Mouse (Mus musculus) heart, embryonic 11.5 days (tissue): ENCODE measurements at regions not wholly inside any gene's neighbourhood (a gene's known extent, or its start where the extent isn't known, plus 50 kb on each side); places are given as distances from the start of the nearest gene placed in this dataset.
A peak's percentile ranks its signal among the peaks of the same experiment; 100 is the strongest.

Experiments used
- ATAC-seq: fragments of 200-750 bp; cut with Nextera tagmentation; replicated peaks from 2 replicates; pipeline ENCODE4 v1.8.0; 2017; ENCODE audit warnings: moderate library complexity; ENCODE audit not compliant: insufficient number of reproducible peaks, low FRiP score, low TSS enrichment
- H3K27ac ChIP-seq: fragments of 300-500 bp; sonication (generic); 2 replicates; pipeline ENCODE4 v1.5.1; 2014; ENCODE audit warnings: mild to moderate bottlenecking, low read depth, low read length
- H3K27me3 ChIP-seq: fragments of 300-500 bp; sonication (generic); 2 replicates; pipeline ENCODE4 v1.6.1; 2014; ENCODE audit warnings: mild to moderate bottlenecking, low read length, mixed read lengths; ENCODE audit not compliant: control insufficient read depth, insufficient read depth
- H3K36me3 ChIP-seq: fragments of 300-500 bp; sonication (generic); 2 replicates; pipeline ENCODE4 v1.6.1; 2014; ENCODE audit warnings: mild to moderate bottlenecking, low read length, moderate library complexity, mixed read lengths; ENCODE audit not compliant: control insufficient read depth, insufficient read depth
- H3K4me1 ChIP-seq: fragments of 300-500 bp; sonication (generic); 2 replicates; pipeline ENCODE4 v1.6.1; 2014; ENCODE audit warnings: low read length; ENCODE audit not compliant: control insufficient read depth, insufficient read depth
- H3K4me2 ChIP-seq: fragments of 300-500 bp; sonication (generic); 2 replicates; pipeline ENCODE4 v1.6.1; 2014; ENCODE audit warnings: mild to moderate bottlenecking, moderate library complexity
- H3K4me3 ChIP-seq: fragments of 300-500 bp; sonication (generic); 2 replicates; pipeline ENCODE4 v1.5.1; 2014; ENCODE audit warnings: low read depth, low read length
- H3K9ac ChIP-seq: fragments of 300-500 bp; sonication (generic); 2 replicates; pipeline ENCODE4 v1.6.1; 2014; ENCODE audit warnings: mild to moderate bottlenecking, low read depth, low read length, moderate library complexity
- H3K9me3 ChIP-seq: fragments of 300-500 bp; sonication (generic); replicated peaks from 2 replicates; pipeline ENCODE4 v1.6.1; 2016; ENCODE audit warnings: low read length; ENCODE audit not compliant: control insufficient read depth
- WGBS: fragments of 180-500 bp; shearing (Covaris S2); extraction: QIAGEN DNeasy Blood & Tissue Kit; methylation state at CpG from one replicate; pipeline ENCODE4 v1.1.7; 2014; ENCODE audit not compliant: insufficient replicate concordance; 5-methylcytosine and 5-hydroxymethylcytosine counted together

DNA sequence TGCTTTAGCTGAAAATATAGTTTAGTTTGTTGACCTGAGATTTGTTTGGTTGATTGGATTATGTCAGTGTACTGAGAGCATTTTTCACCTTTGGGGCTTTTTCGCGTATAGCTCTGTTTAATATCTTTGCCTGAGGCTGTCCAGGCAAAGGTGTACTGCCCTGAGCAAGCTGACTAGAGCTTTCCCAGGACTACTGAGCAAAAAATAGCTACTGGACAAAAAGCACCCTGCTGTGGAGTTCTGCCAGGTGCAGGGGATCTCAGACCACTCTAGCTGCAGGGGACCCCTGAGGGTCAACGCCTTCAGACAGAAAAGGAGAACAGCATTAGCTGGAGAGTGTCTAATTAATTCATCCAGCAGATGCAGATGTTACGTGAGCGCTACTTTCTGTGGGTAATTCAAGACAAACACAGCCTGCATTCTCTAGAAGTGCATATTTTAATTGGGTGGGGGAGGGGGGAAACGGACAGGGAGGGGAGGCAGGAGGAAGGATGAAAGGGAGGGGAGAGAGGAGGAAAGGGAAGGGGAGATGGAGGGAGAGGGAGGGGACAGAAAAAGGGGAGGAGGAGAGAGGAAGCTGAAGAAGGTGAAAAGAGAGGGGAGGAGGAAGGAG lies 61.7 kb downstream of the Thnsl1 start:
- no peaks in the 10 kb centered on the region for H3K9me3 ChIP-seq
- no peak for ATAC-seq
- H3K4me3 ChIP-seq = no peak overlapping the region
- H3K9ac ChIP-seq = no peak overlapping the region
- H3K27ac ChIP-seq = no peak overlapping the region
- H3K4me2 ChIP-seq = peak overlapping the region; percentile 6; the same call in 1 of the 2 replicates
- H3K4me1 ChIP-seq = no peaks in the 10 kb centered on the region
- 32% methylated on average over 6 of the region's 6 CpGs for WGBS
- H3K36me3 ChIP-seq = no peaks in the 10 kb centered on the region
- no peaks in the 10 kb centered on the region for H3K27me3 ChIP-seq

DNA sequence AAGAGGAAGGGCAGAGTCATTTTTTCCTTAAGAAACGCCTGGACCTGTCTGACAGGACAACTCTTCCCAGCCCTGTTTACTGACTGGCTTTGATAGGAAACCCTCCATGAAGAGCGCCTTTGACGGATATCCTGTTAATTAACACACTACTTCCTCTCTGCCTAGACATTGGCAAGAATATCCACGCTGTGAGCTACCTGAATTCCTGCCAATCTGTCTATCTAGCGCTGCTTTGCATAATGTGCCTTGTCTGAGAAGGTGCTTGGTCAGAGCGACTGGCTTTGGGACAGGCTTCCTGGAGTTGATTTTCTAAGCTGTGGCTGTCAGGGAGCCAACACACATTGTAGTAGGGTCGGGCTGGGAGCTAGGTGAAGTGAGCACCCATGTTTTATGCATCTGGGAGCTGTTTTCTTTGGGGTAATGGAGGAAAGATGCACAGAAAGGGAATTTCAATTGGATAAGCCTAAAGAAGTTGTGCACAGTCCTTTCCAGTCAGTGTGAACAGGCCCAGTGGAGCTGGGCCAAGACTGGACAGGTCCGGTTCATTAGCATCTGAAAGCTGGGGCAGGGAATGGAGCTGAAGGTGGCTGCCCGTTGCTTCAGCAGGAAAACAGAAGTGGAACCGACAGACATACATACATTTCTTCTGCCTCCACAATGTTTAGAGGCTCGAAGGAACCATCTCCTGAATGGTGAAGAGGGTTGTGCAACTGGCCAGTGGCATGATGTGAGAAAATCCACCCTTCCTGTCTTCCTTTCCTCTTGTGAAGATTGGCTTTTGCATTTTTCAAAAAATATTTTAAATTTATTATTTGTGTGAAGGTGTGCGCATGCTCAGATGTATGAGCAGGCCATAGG lies 64.7 kb downstream of the Thnsl1 start:
- Histone ChIP-seq H3K9ac (no peak overlapping the region), H3K9me3 (no peaks in the 10 kb centered on the region), H3K36me3 (no peaks in the 10 kb centered on the region), H3K27ac (no peak overlapping the region), H3K27me3 (no peaks in the 10 kb centered on the region), H3K4me2 (no peak overlapping the region), H3K4me3 (no peak overlapping the region), H3K4me1 (no peaks in the 10 kb centered on the region)
- 68% methylated on average over 12 of the region's 12 CpGs for WGBS
- ATAC-seq = no peak

DNA sequence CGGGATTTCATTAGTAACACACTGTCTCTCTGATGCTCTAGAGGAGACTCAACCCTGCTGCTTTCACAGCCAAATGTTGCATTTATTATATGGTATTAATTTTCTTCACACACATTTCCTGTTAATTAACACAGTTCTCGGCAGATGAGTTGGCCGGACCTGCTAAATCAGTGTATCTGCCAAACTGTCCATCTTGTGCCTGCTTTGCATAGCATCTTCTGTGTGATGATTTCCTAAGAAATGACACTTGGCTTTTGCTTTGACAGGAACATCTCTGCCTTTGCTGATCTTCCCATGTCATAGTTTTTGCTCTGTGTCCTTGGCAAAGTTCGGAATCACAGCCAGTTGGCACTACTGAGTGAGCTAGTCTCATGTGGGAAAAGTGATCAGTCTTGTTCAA lies 67.9 kb downstream of the Thnsl1 start:
- Histone ChIP-seq H3K9me3 (no peaks in the 10 kb centered on the region), H3K4me2 (no peak overlapping the region), H3K9ac (no peak overlapping the region), H3K27ac (no peak overlapping the region), H3K4me3 (no peak overlapping the region), H3K36me3 (no peaks in the 10 kb centered on the region), H3K27me3 (no peaks in the 10 kb centered on the region), H3K4me1 (no peaks in the 10 kb centered on the region)
- 86% methylated on average over 4 of the region's 4 CpGs for WGBS
- ATAC-seq = no peak

DNA sequence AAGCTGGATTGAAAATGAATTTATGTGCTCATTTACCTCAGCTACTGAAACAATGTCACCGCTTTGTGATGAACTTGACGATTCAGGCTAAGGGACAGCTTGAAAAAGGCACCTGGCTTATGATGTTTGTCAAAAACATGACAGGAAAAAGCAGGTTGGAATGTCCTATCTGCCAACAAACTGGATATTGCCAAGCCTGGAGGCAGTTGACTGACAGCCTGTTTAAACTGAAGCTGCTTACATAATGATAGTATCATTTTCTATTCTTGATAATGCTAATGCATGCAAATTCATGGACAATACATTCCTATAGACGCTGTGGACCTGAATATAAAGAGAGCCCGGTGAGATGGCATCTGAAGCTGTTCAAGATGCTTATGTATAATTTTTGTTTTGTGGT lies 69.8 kb downstream of the Thnsl1 start:
- no peak overlapping the region for H3K4me3 ChIP-seq
- WGBS = 81% methylated on average over 4 of the region's 4 CpGs
- H3K27ac ChIP-seq = no peak overlapping the region
- no peaks in the 10 kb centered on the region for H3K36me3 ChIP-seq
- ATAC-seq = no peak
- H3K27me3 ChIP-seq = no peaks in the 10 kb centered on the region
- H3K9ac ChIP-seq = no peak overlapping the region
- no peaks in the 10 kb centered on the region for H3K9me3 ChIP-seq
- no peaks in the 10 kb centered on the region for H3K4me1 ChIP-seq
- no peak overlapping the region for H3K4me2 ChIP-seq

DNA sequence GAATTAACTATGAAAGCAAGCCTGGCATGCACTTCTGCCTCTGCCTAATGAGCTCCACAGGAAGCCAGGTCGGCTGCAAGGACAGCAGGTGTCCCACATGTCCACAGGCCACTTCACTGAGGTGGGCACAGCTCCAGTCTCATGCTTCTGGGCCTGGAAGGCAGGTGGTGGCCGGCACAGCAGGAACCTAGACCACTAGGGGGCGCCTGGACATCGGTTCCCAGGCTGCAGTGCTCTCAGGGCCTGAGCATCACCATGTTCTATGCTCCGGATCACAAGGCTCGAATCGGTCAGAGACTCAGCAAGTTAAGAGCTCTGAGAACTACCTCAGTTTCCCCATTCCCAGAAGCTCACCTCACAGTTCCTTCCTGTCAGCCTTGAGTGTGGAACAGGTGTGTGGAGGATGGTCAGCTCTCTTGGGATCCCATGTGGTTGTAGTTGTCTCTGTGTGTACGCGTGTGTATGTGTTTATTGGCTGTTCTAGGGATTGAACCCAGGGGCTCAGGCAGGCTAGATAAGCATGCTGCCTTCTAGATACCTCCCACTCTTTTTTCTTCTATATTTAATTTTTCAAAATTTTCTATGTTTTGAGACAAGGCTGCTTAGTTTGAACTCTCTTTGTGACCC lies 75.4 kb downstream of the Thnsl1 start:
- ATAC-seq = peak; percentile 42; the same call in 1 of the 2 replicates
- no peak overlapping the region for H3K27ac ChIP-seq
- H3K9ac ChIP-seq = no peak overlapping the region
- WGBS = 32% methylated on average over 9 of the region's 9 CpGs
- H3K9me3 ChIP-seq = no peaks in the 10 kb centered on the region
- H3K36me3 ChIP-seq = no peaks in the 10 kb centered on the region
- H3K4me3 ChIP-seq = no peak overlapping the region
- H3K4me1 ChIP-seq = no peaks in the 10 kb centered on the region
- no peak overlapping the region for H3K4me2 ChIP-seq
- no peaks in the 10 kb centered on the region for H3K27me3 ChIP-seq

DNA sequence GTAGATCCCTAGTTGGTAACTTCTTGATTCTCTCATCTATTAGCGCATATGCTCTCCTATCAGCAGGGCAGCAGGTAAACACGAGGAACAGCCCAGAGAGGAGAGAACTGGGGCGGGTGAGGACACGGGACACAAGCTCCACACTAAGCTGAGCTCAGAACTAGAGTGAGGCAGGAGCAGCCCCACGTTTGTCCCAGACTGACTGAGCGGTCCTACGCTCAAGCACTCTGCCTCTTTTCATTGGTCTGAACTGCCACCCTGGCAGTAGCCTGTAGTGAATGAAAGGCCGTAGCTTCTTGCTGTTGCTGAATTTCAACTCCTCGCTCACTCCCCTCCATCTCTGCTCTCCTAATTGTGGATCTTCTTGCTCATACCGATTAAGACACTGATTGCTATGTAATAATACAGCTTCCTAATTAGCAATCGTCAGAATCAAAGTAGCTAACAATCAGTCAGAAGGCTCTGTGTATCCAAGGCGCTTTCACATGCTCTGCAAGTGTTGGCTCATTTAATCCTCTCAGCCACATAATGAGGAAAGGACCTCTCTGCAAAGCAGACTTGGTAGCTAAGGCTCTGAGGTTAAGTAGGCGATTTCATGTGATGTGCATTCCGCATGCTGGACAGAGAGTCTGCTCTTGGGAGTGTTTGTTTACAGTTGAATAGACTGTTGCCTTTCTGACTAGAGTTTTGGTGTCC lies 77.1 kb downstream of the Thnsl1 start:
- Histone ChIP-seq H3K36me3 (no peaks in the 10 kb centered on the region), H3K9ac (no peak overlapping the region), H3K9me3 (no peaks in the 10 kb centered on the region), H3K4me3 (no peak overlapping the region), H3K27ac (no peak overlapping the region), H3K4me2 (no peak overlapping the region), H3K27me3 (no peaks in the 10 kb centered on the region), H3K4me1 (no peaks in the 10 kb centered on the region)
- 70% methylated on average over 14 of the region's 14 CpGs for WGBS
- no peak for ATAC-seq

DNA sequence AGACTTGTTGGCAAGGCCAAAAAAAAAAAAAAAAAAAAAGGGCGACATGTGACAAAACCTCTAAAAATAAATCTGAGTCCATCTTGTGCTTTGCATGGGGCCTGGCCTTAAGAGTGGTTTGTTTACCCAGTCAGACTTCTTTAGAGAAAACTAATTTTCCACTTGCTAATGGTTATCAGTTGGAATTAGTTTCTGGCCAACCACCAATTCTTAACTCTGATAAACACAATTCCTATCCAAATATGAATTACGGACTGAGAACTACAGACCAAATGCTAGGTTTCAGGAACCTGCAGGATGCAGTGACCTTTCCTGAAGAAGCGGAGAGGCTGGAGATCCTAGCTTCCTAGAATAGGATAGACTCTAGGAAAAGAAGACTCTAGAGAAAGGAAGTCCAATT lies 79.4 kb downstream of the Thnsl1 start:
- H3K4me2 ChIP-seq = no peak overlapping the region
- H3K9ac ChIP-seq = no peak overlapping the region
- no peaks in the 10 kb centered on the region for H3K9me3 ChIP-seq
- no peaks in the 10 kb centered on the region for H3K27me3 ChIP-seq
- WGBS = 87% methylated on average over 3 of the region's 3 CpGs
- no peak overlapping the region for H3K27ac ChIP-seq
- no peaks in the 10 kb centered on the region for H3K36me3 ChIP-seq
- no peak for ATAC-seq
- no peak overlapping the region for H3K4me3 ChIP-seq
- H3K4me1 ChIP-seq = no peaks in the 10 kb centered on the region

DNA sequence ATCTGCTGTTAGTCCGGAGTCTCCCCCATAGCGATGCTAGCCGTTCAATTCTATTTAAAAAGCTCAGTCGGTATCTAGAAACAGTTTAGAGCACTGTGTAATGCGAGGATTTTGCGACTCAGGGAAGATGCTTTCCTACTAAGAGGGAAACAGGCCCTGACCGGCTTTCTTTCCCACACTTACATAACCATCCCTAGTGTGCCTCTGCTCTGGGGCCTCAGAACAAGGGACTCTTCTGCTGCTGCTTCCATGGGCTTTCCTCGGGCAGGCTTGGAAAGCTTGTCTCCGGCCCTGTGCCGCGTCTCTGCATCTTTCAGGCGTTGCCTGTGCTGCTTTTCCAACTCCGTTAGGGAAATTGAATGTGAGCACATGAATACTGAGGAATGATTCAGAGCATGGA lies 79.6 kb upstream of the Gpr158 start:
- H3K27ac ChIP-seq = no peak overlapping the region
- 79% methylated on average over 13 of the region's 13 CpGs for WGBS

More for the DNA sequence above, 79.6 kb upstream of the Gpr158 start:
- H3K4me3 ChIP-seq = no peak overlapping the region
- ATAC-seq = no peak
- no peaks in the 10 kb centered on the region for H3K36me3 ChIP-seq
- no peaks in the 10 kb centered on the region for H3K9me3 ChIP-seq
- no peak overlapping the region for H3K4me2 ChIP-seq
- no peaks in the 10 kb centered on the region for H3K4me1 ChIP-seq
- H3K9ac ChIP-seq = no peak overlapping the region
- H3K27me3 ChIP-seq = no peaks in the 10 kb centered on the region
